Mouse (Mus musculus): Measurements from ENCODE around the gene Slc9a3.
A peak's percentile ranks its signal among the peaks of the same experiment; 100 is the strongest.

The Slc9a3 gene

GRCm38 (mm10) chr13:74145983-74146622 lies 24.8 kb downstream of the Slc9a3 start:
- no peak for DNase-seq

DNA sequence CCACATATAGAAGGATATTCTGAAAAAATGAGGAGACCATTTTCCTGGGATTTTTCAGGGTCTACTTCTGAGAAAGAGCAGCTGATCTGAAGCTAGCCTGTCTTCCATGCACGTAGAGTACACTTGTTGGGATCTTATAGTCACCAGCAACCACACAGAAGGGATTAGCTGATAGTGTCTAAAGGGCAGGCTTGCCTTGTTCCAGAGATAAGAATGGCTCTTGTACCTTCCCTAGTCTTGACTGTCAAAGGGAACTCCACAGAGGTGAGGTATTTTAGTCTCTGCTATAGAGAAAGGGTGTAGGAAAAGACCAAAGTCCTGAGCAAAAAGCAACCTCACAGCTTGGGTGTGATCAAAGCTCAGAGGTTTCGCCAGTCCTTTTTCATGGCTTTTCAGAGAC lies 26.1 kb downstream of the Slc9a3 start:
- no peak for DNase-seq

GRCm38 (mm10) chr13:74166348-74167056 lies 45.2 kb downstream of the Slc9a3 start:
- DNase-seq = peak; percentile 67

- no peak for DNase-seq
Measured at GRCm38 (mm10) chr13:74167057-74167413, 45.8 kb downstream of the Slc9a3 start.

DNA sequence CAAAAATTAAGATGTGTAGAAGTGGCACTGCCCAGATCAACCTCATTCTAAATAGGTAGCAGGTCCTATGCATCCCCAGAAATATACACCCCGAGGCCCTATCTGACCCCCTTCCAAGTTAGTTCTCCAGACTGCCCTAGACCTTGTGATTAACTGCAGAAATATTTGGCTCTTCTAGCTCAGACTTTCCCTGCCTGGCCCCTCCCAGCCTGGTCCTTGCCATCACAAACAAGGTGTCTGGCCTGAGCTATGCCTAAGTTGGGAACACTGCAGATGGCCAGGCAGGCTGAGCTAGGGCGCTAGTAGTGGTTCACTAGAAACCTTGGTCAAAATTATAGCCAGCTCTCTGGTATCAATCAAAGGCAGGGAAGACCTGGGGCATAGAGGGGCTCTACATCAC lies 46.2 kb downstream of the Slc9a3 start:
- peak; percentile 10 for DNase-seq

DNA sequence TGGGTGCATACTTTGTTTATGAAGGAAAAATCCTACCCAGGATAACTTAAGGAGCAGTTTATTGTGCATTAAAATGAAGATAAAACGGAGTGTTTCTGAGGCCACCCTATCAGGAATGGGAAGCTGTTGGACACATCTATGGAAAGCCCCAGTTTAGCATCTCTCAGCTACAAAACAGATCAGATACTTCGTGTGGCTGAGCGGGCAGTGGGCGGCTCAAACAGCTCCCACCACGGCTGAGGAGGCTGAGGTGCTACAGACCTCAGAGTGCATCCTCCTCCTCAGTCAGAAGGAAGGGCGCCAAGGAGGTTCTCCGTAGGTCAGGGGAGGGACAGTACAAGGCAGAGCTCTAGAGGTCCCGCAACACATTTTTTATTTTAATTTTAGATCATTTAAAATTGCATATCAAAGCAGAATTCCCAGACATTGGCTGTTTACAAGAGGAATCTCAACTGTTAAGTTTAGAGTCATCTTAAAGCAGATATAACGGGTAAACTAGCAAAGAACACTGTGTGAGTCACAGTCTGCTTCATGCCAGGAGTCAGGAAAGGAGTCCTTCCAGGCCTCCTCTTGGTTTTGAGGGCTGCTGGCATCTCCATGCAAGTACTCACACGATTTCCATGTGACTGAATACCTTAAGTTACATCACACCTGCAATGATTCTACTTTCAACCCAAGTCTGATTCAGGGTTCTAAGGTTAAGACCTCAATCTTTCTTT lies 48.3 kb downstream of the Slc9a3 start:
- no peak for DNase-seq

GRCm38 (mm10) chr13:74172036-74172435 lies 50.8 kb downstream of the Slc9a3 start:
- no peak for DNase-seq

DNA sequence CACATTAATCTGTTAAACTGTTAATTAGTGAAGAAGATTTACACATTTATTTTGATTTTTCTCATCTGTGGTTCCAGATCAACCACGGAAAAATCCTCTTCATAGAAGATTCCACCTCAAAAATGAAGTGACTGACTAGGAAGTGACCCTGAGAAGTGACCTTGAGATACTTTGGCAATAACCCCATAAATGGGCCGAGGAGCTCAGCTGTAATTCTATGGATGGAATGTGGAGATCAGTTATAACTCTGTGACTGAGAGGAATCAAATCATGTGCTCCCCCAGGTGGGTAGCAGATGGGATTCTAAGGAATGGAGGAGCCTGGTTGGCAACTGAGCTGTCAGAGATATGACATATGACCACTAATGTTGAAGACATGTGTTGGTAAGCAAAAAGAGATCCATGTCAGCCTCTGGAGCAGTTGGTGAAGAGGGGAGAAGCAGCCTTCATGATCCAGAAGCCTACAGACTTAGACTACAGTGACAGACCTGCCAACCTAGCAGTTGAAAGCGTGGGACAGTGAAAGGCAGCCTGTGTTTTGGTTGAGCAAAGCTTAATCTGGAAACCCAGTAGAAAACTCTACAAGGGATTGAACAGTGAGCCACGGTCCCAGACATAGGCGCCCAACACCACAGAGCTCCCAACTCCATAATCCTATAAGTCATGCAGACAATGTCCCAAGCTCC lies 61.9 kb downstream of the Slc9a3 start:
- DNase-seq = no peak

- peak; percentile 5 for DNase-seq
Measured at GRCm38 (mm10) chr13:74192613-74193012, 71.4 kb downstream of the Slc9a3 start.

DNA sequence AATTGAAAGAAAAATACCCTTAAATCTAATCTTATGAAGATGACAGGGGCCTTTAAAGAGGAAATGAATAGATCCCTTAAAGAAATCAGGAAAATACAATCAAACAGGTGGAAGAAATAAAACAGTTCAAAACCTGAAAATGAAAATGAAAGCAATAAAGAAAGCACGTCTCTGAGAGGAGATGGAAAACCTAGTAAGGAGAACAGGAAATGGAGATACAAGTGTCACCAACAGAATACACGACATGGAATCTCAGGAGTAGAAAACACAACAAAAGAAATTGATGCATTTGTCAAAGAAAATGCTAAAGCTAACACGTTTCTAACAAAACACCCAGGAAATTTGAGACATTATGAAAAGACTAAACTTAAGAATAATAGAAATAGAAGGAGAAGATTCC lies 75.2 kb downstream of the Slc9a3 start:
- DNase-seq = no peak

- peak; percentile 92 for DNase-seq
Measured at GRCm38 (mm10) chr13:74208317-74208985, 87.2 kb downstream of the Slc9a3 start, which contains the start of gene Exoc3. Gene Exoc3, minus strand, starts transcription at chr13:74208732.

DNA sequence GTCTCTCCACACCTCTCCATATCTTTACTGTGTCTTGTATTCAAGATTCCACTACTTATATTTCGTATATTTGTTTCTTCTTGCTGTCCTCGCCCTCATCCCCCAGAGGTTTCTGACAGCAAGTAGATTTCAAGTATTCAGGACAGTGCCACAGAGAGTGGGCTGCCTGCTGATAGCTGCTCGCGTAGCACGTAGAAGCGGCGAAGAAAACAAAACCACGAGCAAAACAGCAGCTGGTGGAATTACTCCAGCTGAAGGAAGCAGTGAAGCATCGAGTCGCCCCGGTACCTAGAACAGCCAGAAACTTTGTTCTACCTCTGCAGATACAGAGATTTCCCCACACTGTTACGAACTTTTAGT lies 87.7 kb downstream of the Slc9a3 start:
- DNase-seq = peak; percentile 19

DNA sequence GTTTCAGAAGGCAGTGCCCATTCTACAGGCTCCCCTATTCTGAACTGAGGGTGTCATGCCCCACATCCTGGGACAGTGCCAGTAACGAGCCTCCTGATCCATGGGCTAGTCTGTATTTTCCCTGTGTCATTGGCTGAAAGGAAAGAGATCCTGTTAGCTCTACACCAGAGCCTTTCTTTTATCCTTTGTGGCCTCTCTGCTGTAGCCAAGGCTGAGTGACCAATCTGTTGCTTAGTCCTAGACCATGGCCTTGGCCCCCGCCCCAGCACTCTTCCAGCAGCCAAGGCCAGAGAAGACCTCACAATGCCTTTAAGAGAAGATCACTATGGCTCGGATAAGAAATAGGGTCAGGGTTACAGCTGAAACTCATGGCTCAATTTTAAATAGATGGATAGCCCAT lies 97.2 kb downstream of the Slc9a3 start:
- DNase-seq = no peak
